Mouse (Mus musculus): ENCODE measurements around the gene Cmtm5. TPM values are rescaled to one million over a fixed set of nuclear protein-coding genes. Genes with fewer than 3 reads are reported as not detected.

Cmtm5 gene
- polyA plus RNA-seq, 1 experiment from 2014 or later: 3.3 TPM

- peak overlapping the region; percentile 74 for H3K27ac ChIP-seq (ENCODE audit: low read depth)
- no peaks in the 10 kb centered on the region for H3K27me3 ChIP-seq (replicated peaks; ENCODE audit: control insufficient read depth, insufficient read depth, low read length)
- no peaks in the 10 kb centered on the region for H3K9me3 ChIP-seq (ENCODE audit: control insufficient read depth, low read length)
- H3K4me3 ChIP-seq (ENCODE audit: low read depth, low read length): peak overlapping the region; percentile 91
- H3K36me3 ChIP-seq (ENCODE audit: control insufficient read depth, insufficient read depth, low read length): peaks cover 43% of the 10 kb centered on the region
- peak overlapping the region; percentile 94 for H3K4me2 ChIP-seq (ENCODE audit: low read length)
- H3K4me1 ChIP-seq (replicated peaks; ENCODE audit: control insufficient read depth, insufficient read depth, low read length): peaks cover 12% of the 10 kb centered on the region
- ATAC-seq (replicated peaks; ENCODE audit: low FRiP score, low TSS enrichment, low read depth) (peak; percentile 57), DNase-seq (ENCODE audit: low spot score) (peak; percentile 68)
- 4% methylated on average over 53 of the region's 69 CpGs for whole genome bisulfite sequencing
- H3K9ac ChIP-seq (ENCODE audit: low read length): peak overlapping the region; percentile 80
These were observed 23.8 kb upstream of the Cmtm5 start for GRCm38 (mm10) chr14:54912109-54912850.

GRCm38 (mm10) chr14:54912886-54913285 is 23.2 kb upstream of the Cmtm5 start, which contains the start of gene Slc22a17:
Slc22a17 (minus strand) TSS chr14:54913132.
- Histone ChIP-seq H3K9me3 (ENCODE audit: control insufficient read depth, low read length) (no peaks in the 10 kb centered on the region), H3K4me1 (replicated peaks; ENCODE audit: control insufficient read depth, insufficient read depth, low read length) (peaks cover 12% of the 10 kb centered on the region), H3K27me3 (replicated peaks; ENCODE audit: control insufficient read depth, insufficient read depth, low read length) (no peaks in the 10 kb centered on the region), H3K4me2 (ENCODE audit: low read length) (peak within 1 kb of the TSS; percentile 94), H3K36me3 (ENCODE audit: control insufficient read depth, insufficient read depth, low read length) (peaks cover 40% of the 10 kb centered on the region), H3K4me3 (ENCODE audit: low read depth, low read length) (peak within 1 kb of the TSS; percentile 91), H3K9ac (ENCODE audit: low read length) (peak within 1 kb of the TSS; percentile 80), H3K27ac (ENCODE audit: low read depth) (peak within 1 kb of the TSS; percentile 74)
- DNase-seq (ENCODE audit: low spot score): peak; percentile 88
- 0% methylated on average over 23 of the region's 28 CpGs for WGBS
- peak; percentile 92 for ATAC-seq (replicated peaks; ENCODE audit: low FRiP score, low TSS enrichment, low read depth)

GRCm38 (mm10) chr14:54913343-54913742 is 22.7 kb upstream of the Cmtm5 start:
- Histone ChIP-seq H3K4me2 (ENCODE audit: low read length) (peak overlapping the region; percentile 94), H3K9ac (ENCODE audit: low read length) (peak overlapping the region; percentile 80), H3K4me1 (replicated peaks; ENCODE audit: control insufficient read depth, insufficient read depth, low read length) (peaks cover 12% of the 10 kb centered on the region), H3K27ac (ENCODE audit: low read depth) (peak overlapping the region; percentile 19; the same call in 1 of the 2 replicates), H3K27me3 (replicated peaks; ENCODE audit: control insufficient read depth, insufficient read depth, low read length) (no peaks in the 10 kb centered on the region), H3K4me3 (ENCODE audit: low read depth, low read length) (peak overlapping the region; percentile 91), H3K9me3 (ENCODE audit: control insufficient read depth, low read length) (no peaks in the 10 kb centered on the region), H3K36me3 (ENCODE audit: control insufficient read depth, insufficient read depth, low read length) (peaks cover 41% of the 10 kb centered on the region)
- 11% methylated on average over 10 of the region's 10 CpGs for WGBS
- ATAC-seq (replicated peaks; ENCODE audit: low FRiP score, low TSS enrichment, low read depth) (no peak), DNase-seq (ENCODE audit: low spot score) (no peak)

- Histone ChIP-seq H3K27me3 (replicated peaks; ENCODE audit: control insufficient read depth, insufficient read depth, low read length) (no peaks in the 10 kb centered on the region), H3K4me3 (ENCODE audit: low read depth, low read length) (no peak overlapping the region), H3K9ac (ENCODE audit: low read length) (no peak overlapping the region), H3K4me1 (replicated peaks; ENCODE audit: control insufficient read depth, insufficient read depth, low read length) (peaks cover 12% of the 10 kb centered on the region), H3K36me3 (ENCODE audit: control insufficient read depth, insufficient read depth, low read length) (peaks cover 55% of the 10 kb centered on the region), H3K9me3 (ENCODE audit: control insufficient read depth, low read length) (peaks cover 9% of the 10 kb centered on the region), H3K27ac (ENCODE audit: low read depth) (no peak overlapping the region), H3K4me2 (ENCODE audit: low read length) (no peak overlapping the region)
- DNase-seq (ENCODE audit: low spot score): no peak
- no peak for ATAC-seq (replicated peaks; ENCODE audit: low FRiP score, low TSS enrichment, low read depth)
- 87% methylated on average over 16 of the region's 16 CpGs for WGBS
These were observed 15.9 kb upstream of the Cmtm5 start for GRCm38 (mm10) chr14:54920076-54920685.

- Histone ChIP-seq H3K9me3 (ENCODE audit: control insufficient read depth, low read length) (peaks cover 9% of the 10 kb centered on the region), H3K27me3 (replicated peaks; ENCODE audit: control insufficient read depth, insufficient read depth, low read length) (no peaks in the 10 kb centered on the region), H3K4me1 (replicated peaks; ENCODE audit: control insufficient read depth, insufficient read depth, low read length) (peaks cover 26% of the 10 kb centered on the region), H3K27ac (ENCODE audit: low read depth) (peak overlapping the region; percentile 99), H3K36me3 (ENCODE audit: control insufficient read depth, insufficient read depth, low read length) (peaks cover 14% of the 10 kb centered on the region), H3K9ac (ENCODE audit: low read length) (peak overlapping the region; percentile 82), H3K4me3 (ENCODE audit: low read depth, low read length) (peak overlapping the region; percentile 68), H3K4me2 (ENCODE audit: low read length) (peak overlapping the region; percentile 91)
- DNase-seq (ENCODE audit: low spot score) (peak; percentile 73), ATAC-seq (replicated peaks; ENCODE audit: low FRiP score, low TSS enrichment, low read depth) (peak; percentile 32)
- 14% methylated on average over 7 of the region's 7 CpGs for WGBS
These were observed 11.3 kb upstream of the Cmtm5 start for GRCm38 (mm10) chr14:54924641-54925348.

- WGBS: 2% methylated on average over 57 of the region's 57 CpGs
- H3K4me1 ChIP-seq (replicated peaks; ENCODE audit: control insufficient read depth, insufficient read depth, low read length): peaks cover 30% of the 10 kb centered on the region
- ATAC-seq (replicated peaks; ENCODE audit: low FRiP score, low TSS enrichment, low read depth) (peak; percentile 57), DNase-seq (ENCODE audit: low spot score) (peak; percentile 85)
- H3K9me3 ChIP-seq (ENCODE audit: control insufficient read depth, low read length): peaks cover 9% of the 10 kb centered on the region
- peak within 1 kb of the TSS; percentile 68 for H3K4me3 ChIP-seq (ENCODE audit: low read depth, low read length)
- peak within 1 kb of the TSS; percentile 91 for H3K4me2 ChIP-seq (ENCODE audit: low read length)
- H3K27ac ChIP-seq (ENCODE audit: low read depth): peak within 1 kb of the TSS; percentile 99
- H3K9ac ChIP-seq (ENCODE audit: low read length): peak within 1 kb of the TSS; percentile 82
- H3K27me3 ChIP-seq (replicated peaks; ENCODE audit: control insufficient read depth, insufficient read depth, low read length): no peaks in the 10 kb centered on the region
- H3K36me3 ChIP-seq (ENCODE audit: control insufficient read depth, insufficient read depth, low read length): peaks cover 7% of the 10 kb centered on the region
These were observed 10.4 kb upstream of the Cmtm5 start, which contains the start of gene Efs for GRCm38 (mm10) chr14:54925349-54926342. Efs (minus strand) TSS chr14:54926126.

GRCm38 (mm10) chr14:54926401-54927158 is 9.5 kb upstream of the Cmtm5 start:
- H3K4me1 ChIP-seq (replicated peaks; ENCODE audit: control insufficient read depth, insufficient read depth, low read length): peaks cover 30% of the 10 kb centered on the region
- H3K9ac ChIP-seq (ENCODE audit: low read length): peak overlapping the region; percentile 82
- peaks cover 5% of the 10 kb centered on the region for H3K9me3 ChIP-seq (ENCODE audit: control insufficient read depth, low read length)
- DNase-seq (ENCODE audit: low spot score) (peak; percentile 86), ATAC-seq (replicated peaks; ENCODE audit: low FRiP score, low TSS enrichment, low read depth) (peak; percentile 79)
- peak overlapping the region; percentile 68 for H3K4me3 ChIP-seq (ENCODE audit: low read depth, low read length)
- no peaks in the 10 kb centered on the region for H3K27me3 ChIP-seq (replicated peaks; ENCODE audit: control insufficient read depth, insufficient read depth, low read length)
- 1% methylated on average over 52 of the region's 58 CpGs for WGBS
- H3K27ac ChIP-seq (ENCODE audit: low read depth): peak overlapping the region; percentile 99
- peak overlapping the region; percentile 91 for H3K4me2 ChIP-seq (ENCODE audit: low read length)
- no peaks in the 10 kb centered on the region; the same call in 1 of the 2 replicates for H3K36me3 ChIP-seq (ENCODE audit: control insufficient read depth, insufficient read depth, low read length)
